Mouse (Mus musculus) heart, embryonic 15.5 days (tissue): Measurements from ENCODE around the gene Pde2a. TPM values are rescaled to one million over a fixed set of nuclear protein-coding genes. Genes with fewer than 3 reads are reported as not detected.

ENCODE experiments used
- ATAC-seq: fragments of 200-750 bp; cut with Nextera tagmentation; replicated peaks from 2 replicates; pipeline ENCODE4 v1.8.0; 2017; ENCODE audit warnings: low read depth, moderate TSS enrichment; ENCODE audit not compliant: insufficient number of reproducible peaks, insufficient read depth, low FRiP score
- H3K27ac ChIP-seq: fragments of 300-500 bp; sonication (generic); 2 replicates; pipeline ENCODE4 v1.5.1; 2015; ENCODE audit warnings: mild to moderate bottlenecking, inconsistent platforms
- H3K27me3 ChIP-seq: fragments of 300-500 bp; sonication (generic); 2 replicates; pipeline ENCODE4 v1.6.1; 2015; ENCODE audit warnings: inconsistent platforms
- H3K36me3 ChIP-seq: fragments of 300-500 bp; sonication (generic); 2 replicates; pipeline ENCODE4 v1.6.1; 2015; ENCODE audit warnings: mild to moderate bottlenecking, inconsistent platforms
- H3K4me1 ChIP-seq: fragments of 300-500 bp; sonication (generic); replicated peaks from 2 replicates; pipeline ENCODE4 v1.6.1; 2015; ENCODE audit warnings: inconsistent platforms
- H3K4me2 ChIP-seq: fragments of 300-500 bp; sonication (generic); 2 replicates; pipeline ENCODE4 v1.6.1; 2015; ENCODE audit warnings: inconsistent platforms, mild to moderate bottlenecking, moderate library complexity
- H3K4me3 ChIP-seq: fragments of 300-500 bp; sonication (generic); 2 replicates; pipeline ENCODE4 v1.5.1; 2015; ENCODE audit warnings: mild to moderate bottlenecking, inconsistent platforms
- H3K9ac ChIP-seq: fragments of 300-500 bp; sonication (generic); 2 replicates; pipeline ENCODE4 v1.6.1; 2015; ENCODE audit warnings: mild to moderate bottlenecking, inconsistent platforms
- H3K9me3 ChIP-seq: fragments of 300-500 bp; sonication (generic); replicated peaks from 2 replicates; pipeline ENCODE4 v1.6.1; 2016; ENCODE audit warnings: inconsistent platforms
- WGBS: fragments of 180-500 bp; shearing (Covaris S2); methylation state at CpG from one replicate; pipeline ENCODE4 v1.1.7; 2015; ENCODE audit warnings: mixed read lengths; 5-methylcytosine and 5-hydroxymethylcytosine counted together
- polyA plus RNA-seq: library from polyadenylated mRNA; unstranded; fragments of >200 nt; fragmentation: Nextera tagmentation; extraction: Ambion mirVana; gene quantifications from 2 replicates; pipeline ENCODE4 v1.2.1, GENCODE M21; 2015

The Pde2a gene
- polyA plus RNA-seq, 1 experiment from 2014 or later, result 16.3 TPM

GRCm38 (mm10) chr7:101498385-101498784, 76.9 kb downstream of the Pde2a start:
- peaks cover 51% of the 10 kb centered on the region for H3K27me3 ChIP-seq
- WGBS, result 80% methylated on average over 3 of the region's 3 CpGs
- H3K4me1 ChIP-seq, result 0 out of 2 replicates have a peak, but pooled peaks cover 3% of the 10 kb centered on the region
- no peak overlapping the region for H3K27ac ChIP-seq
- H3K9me3 ChIP-seq, result no peaks in the 10 kb centered on the region
- no peak overlapping the region for H3K4me2 ChIP-seq
- H3K4me3 ChIP-seq, result no peak overlapping the region
- H3K9ac ChIP-seq, result no peak overlapping the region
- H3K36me3 ChIP-seq, result no peaks in the 10 kb centered on the region
- no peak for ATAC-seq

GRCm38 (mm10) chr7:101499251-101499650, 77.8 kb downstream of the Pde2a start:
- WGBS, result 37% methylated on average over 10 of the region's 10 CpGs
- H3K4me1 ChIP-seq, result 0 out of 2 replicates have a peak, but pooled peaks cover 3% of the 10 kb centered on the region
- H3K27me3 ChIP-seq, result peaks cover 59% of the 10 kb centered on the region
- H3K9me3 ChIP-seq, result no peaks in the 10 kb centered on the region
- no peak for ATAC-seq
- no peak overlapping the region for H3K4me3 ChIP-seq
- no peak overlapping the region for H3K9ac ChIP-seq
- H3K27ac ChIP-seq, result no peak overlapping the region
- no peak overlapping the region for H3K4me2 ChIP-seq
- no peaks in the 10 kb centered on the region for H3K36me3 ChIP-seq

GRCm38 (mm10) chr7:101499701-101500100, 78.2 kb downstream of the Pde2a start:
- no peak for ATAC-seq
- Histone ChIP-seq H3K36me3 (no peaks in the 10 kb centered on the region), H3K9me3 (no peaks in the 10 kb centered on the region), H3K27me3 (peaks cover 63% of the 10 kb centered on the region), H3K4me3 (no peak overlapping the region), H3K4me2 (no peak overlapping the region), H3K27ac (no peak overlapping the region), H3K9ac (no peak overlapping the region), H3K4me1 (0 out of 2 replicates have a peak, but pooled peaks cover 8% of the 10 kb centered on the region)
- 67% methylated on average over 9 of the region's 9 CpGs for WGBS

- no peaks in the 10 kb centered on the region for H3K9me3 ChIP-seq
- 0 out of 2 replicates have a peak, but pooled peaks cover 9% of the 10 kb centered on the region for H3K4me1 ChIP-seq
- peaks cover 78% of the 10 kb centered on the region for H3K27me3 ChIP-seq
- no peak overlapping the region for H3K27ac ChIP-seq
- ATAC-seq, result no peak
- H3K9ac ChIP-seq, result no peak overlapping the region
- WGBS, result 69% methylated on average over 6 of the region's 6 CpGs
- no peak overlapping the region for H3K4me3 ChIP-seq
- H3K4me2 ChIP-seq, result no peak overlapping the region
- no peaks in the 10 kb centered on the region for H3K36me3 ChIP-seq
Observed at GRCm38 (mm10) chr7:101501236-101501635, 79.7 kb downstream of the Pde2a start.

GRCm38 (mm10) chr7:101501675-101502074, 80.2 kb downstream of the Pde2a start:
- WGBS, result 63% methylated on average over 6 of the region's 6 CpGs
- Histone ChIP-seq H3K27ac (no peak overlapping the region), H3K4me3 (no peak overlapping the region), H3K4me1 (0 out of 2 replicates have a peak, but pooled peaks cover 9% of the 10 kb centered on the region), H3K4me2 (no peak overlapping the region), H3K9ac (no peak overlapping the region), H3K27me3 (peaks cover 74% of the 10 kb centered on the region), H3K9me3 (no peaks in the 10 kb centered on the region), H3K36me3 (no peaks in the 10 kb centered on the region)
- no peak for ATAC-seq

GRCm38 (mm10) chr7:101503351-101503750, 81.9 kb downstream of the Pde2a start:
- Histone ChIP-seq H3K4me1 (0 out of 2 replicates have a peak, but pooled peaks cover 9% of the 10 kb centered on the region), H3K27me3 (peaks cover 66% of the 10 kb centered on the region)
- ATAC-seq, result no peak; the same call in 1 of the 2 replicates

GRCm38 (mm10) chr7:101503803-101504202, 82.3 kb downstream of the Pde2a start:
- no peaks in the 10 kb centered on the region for H3K9me3 ChIP-seq
- WGBS, result 23% methylated on average over 7 of the region's 7 CpGs
- 0 out of 2 replicates have a peak, but pooled peaks cover 9% of the 10 kb centered on the region for H3K4me1 ChIP-seq
- H3K27ac ChIP-seq, result no peak overlapping the region
- H3K4me2 ChIP-seq, result no peak overlapping the region
- peaks cover 62% of the 10 kb centered on the region for H3K27me3 ChIP-seq
- H3K9ac ChIP-seq, result no peak overlapping the region
- no peak overlapping the region for H3K4me3 ChIP-seq
- no peak for ATAC-seq
- no peaks in the 10 kb centered on the region for H3K36me3 ChIP-seq

More at GRCm38 (mm10) chr7:101503351-101503750, 81.9 kb downstream of the Pde2a start:
- no peak overlapping the region for H3K4me3 ChIP-seq
- H3K36me3 ChIP-seq, result no peaks in the 10 kb centered on the region
- H3K9ac ChIP-seq, result no peak overlapping the region
- 20% methylated on average over 8 of the region's 8 CpGs for WGBS
- H3K4me2 ChIP-seq, result no peak overlapping the region
- no peak overlapping the region for H3K27ac ChIP-seq
- no peaks in the 10 kb centered on the region for H3K9me3 ChIP-seq

GRCm38 (mm10) chr7:101504507-101504906, 83.0 kb downstream of the Pde2a start:
- H3K27ac ChIP-seq, result no peak overlapping the region
- peak overlapping the region; percentile 28 for H3K4me3 ChIP-seq
- 0 out of 2 replicates have a peak, but pooled peaks cover 9% of the 10 kb centered on the region for H3K4me1 ChIP-seq
- H3K9me3 ChIP-seq, result no peaks in the 10 kb centered on the region
- WGBS, result 8% methylated on average over 24 of the region's 24 CpGs
- H3K36me3 ChIP-seq, result no peaks in the 10 kb centered on the region
- H3K9ac ChIP-seq, result no peak overlapping the region
- H3K27me3 ChIP-seq, result peaks cover 56% of the 10 kb centered on the region
- ATAC-seq, result no peak
- H3K4me2 ChIP-seq, result peak overlapping the region; percentile 53

- H3K4me2 ChIP-seq, result no peak overlapping the region
- no peaks in the 10 kb centered on the region for H3K9me3 ChIP-seq
- WGBS, result 48% methylated on average over 2 of the region's 2 CpGs
- no peak overlapping the region for H3K27ac ChIP-seq
- H3K36me3 ChIP-seq, result no peaks in the 10 kb centered on the region
- H3K4me1 ChIP-seq, result 0 out of 2 replicates have a peak, but pooled peaks cover 6% of the 10 kb centered on the region
- peaks cover 25% of the 10 kb centered on the region for H3K27me3 ChIP-seq
- no peak overlapping the region for H3K9ac ChIP-seq
- H3K4me3 ChIP-seq, result no peak overlapping the region
- no peak for ATAC-seq
Observed at GRCm38 (mm10) chr7:101509212-101509611, 87.7 kb downstream of the Pde2a start.

GRCm38 (mm10) chr7:101513655-101514054, 92.2 kb downstream of the Pde2a start:
- no peak overlapping the region for H3K4me3 ChIP-seq
- H3K9ac ChIP-seq, result no peak overlapping the region
- no peak overlapping the region for H3K27ac ChIP-seq
- WGBS, result 57% methylated on average over 7 of the region's 7 CpGs
- no peak overlapping the region for H3K4me2 ChIP-seq
- no peaks in the 10 kb centered on the region for H3K36me3 ChIP-seq
- H3K4me1 ChIP-seq, result no peaks in the 10 kb centered on the region
- no peaks in the 10 kb centered on the region for H3K9me3 ChIP-seq
- H3K27me3 ChIP-seq, result no peaks in the 10 kb centered on the region
- no peak for ATAC-seq

GRCm38 (mm10) chr7:101514768-101515167, 93.3 kb downstream of the Pde2a start:
- no peaks in the 10 kb centered on the region for H3K9me3 ChIP-seq
- H3K27ac ChIP-seq, result no peak overlapping the region
- no peak overlapping the region for H3K4me2 ChIP-seq
- no peaks in the 10 kb centered on the region for H3K4me1 ChIP-seq
- H3K27me3 ChIP-seq, result no peaks in the 10 kb centered on the region
- ATAC-seq, result no peak
- H3K36me3 ChIP-seq, result no peaks in the 10 kb centered on the region
- H3K9ac ChIP-seq, result no peak overlapping the region
- no peak overlapping the region for H3K4me3 ChIP-seq
- 78% methylated on average over 6 of the region's 6 CpGs for WGBS

GRCm38 (mm10) chr7:101515295-101515694, 93.8 kb downstream of the Pde2a start:
- H3K36me3 ChIP-seq, result no peaks in the 10 kb centered on the region
- H3K9ac ChIP-seq, result no peak overlapping the region
- 26% methylated on average over 6 of the region's 6 CpGs for WGBS
- no peaks in the 10 kb centered on the region for H3K4me1 ChIP-seq
- H3K27ac ChIP-seq, result no peak overlapping the region
- ATAC-seq, result no peak
- 0 out of 2 replicates have a peak, but pooled peaks cover 3% of the 10 kb centered on the region for H3K27me3 ChIP-seq
- H3K9me3 ChIP-seq, result no peaks in the 10 kb centered on the region
- H3K4me2 ChIP-seq, result no peak overlapping the region
- no peak overlapping the region for H3K4me3 ChIP-seq
